Comparison of ENCODE assay signal across 9 mouse cellular contexts in the genomic region with DNA sequence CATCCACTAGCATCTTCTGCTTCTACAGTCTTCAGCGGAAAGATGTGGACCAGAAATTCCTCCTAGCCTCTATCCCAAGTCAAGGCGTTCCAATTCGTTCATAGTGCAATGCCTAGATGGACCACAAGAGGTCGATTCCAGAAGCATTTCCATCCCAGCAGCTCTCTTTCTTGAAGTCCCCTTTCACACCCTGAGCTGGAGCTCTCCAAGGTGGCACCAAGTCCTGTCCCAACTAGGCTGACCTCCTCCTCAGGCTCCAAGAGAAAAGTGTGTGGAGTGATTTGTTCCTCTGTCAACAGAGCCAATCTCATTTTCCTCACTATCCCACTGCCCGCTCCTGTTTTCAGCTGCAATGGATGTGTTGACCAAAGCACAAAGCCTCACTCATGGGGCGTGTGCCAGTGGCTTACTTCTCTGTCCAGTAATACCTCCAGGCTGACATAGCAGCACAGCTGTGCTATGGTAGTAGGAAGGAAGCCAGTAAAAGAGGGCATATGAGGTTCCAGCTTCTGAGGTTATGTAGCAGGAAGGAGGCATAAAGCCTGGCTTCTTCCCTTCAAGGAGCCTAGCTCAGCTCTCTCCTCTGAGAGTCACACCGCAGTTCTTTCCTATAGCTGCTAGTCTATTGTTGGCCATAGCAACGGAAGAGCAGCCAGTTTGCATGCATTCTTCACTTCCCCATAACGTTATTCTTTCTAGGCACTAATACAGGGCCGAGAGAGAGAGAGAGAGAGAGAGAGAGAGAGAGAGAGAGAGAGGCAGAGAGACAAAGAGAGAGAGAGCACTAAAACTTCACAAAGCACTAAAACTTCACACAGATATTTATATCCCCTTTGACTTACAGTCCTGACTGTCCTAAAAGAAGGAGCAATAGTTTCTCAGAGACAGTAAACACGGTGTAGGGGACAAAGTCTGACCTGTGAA. TPM values are rescaled to one million over a fixed set of nuclear protein-coding genes. Genes with fewer than 3 reads are reported as not detected.
A peak's percentile ranks its signal among the peaks of the same experiment; 100 is the strongest.
DNase-seq lines count a peak whose midpoint lies in the region; ATAC-seq and TF ChIP-seq lines count a peak whose summit lies in the region.
"Had no signal": no experiment of that assay in that cellular context is flagged by ENCODE, and none has a peak within 500 bp of the region (broad histone marks: within the 10 kb centered on the region; RNA-seq: fewer than 3 reads in every experiment).

No protein-coding gene starts in this region.

- H3K27ac ChIP-seq in heart, postnatal 0 days (ENCODE audit: low read depth) = no peak overlapping the region
- H3K27ac ChIP-seq in thymus, adult 2 months (ENCODE audit: control insufficient read depth, insufficient read depth, low read length) = no peak overlapping the region
- H3K27ac ChIP-seq: embryonic facial prominence, embryonic 12.5 days had no signal

- H3K4me1 ChIP-seq in heart, postnatal 0 days (ENCODE audit: control insufficient read depth, insufficient read depth) = peaks cover 4% of the 10 kb centered on the region; the same call in 1 of the 2 replicates
- peaks cover 7% of the 10 kb centered on the region for H3K4me1 ChIP-seq in thymus, adult 2 months (replicated peaks; ENCODE audit: control insufficient read depth, insufficient read depth, low read length)

- no peak overlapping the region; the same call in 1 of the 2 replicates for H3K4me2 ChIP-seq in heart, postnatal 0 days (ENCODE audit: low read depth, low read length)

- no peak overlapping the region for H3K9ac ChIP-seq in heart, postnatal 0 days (replicated peaks; ENCODE audit: low read depth, low read length)
- H3K9ac ChIP-seq: embryonic facial prominence, embryonic 12.5 days had no signal

- peaks cover 6% of the 10 kb centered on the region; the same call in 1 of the 2 replicates for H3K27me3 ChIP-seq in heart, postnatal 0 days (ENCODE audit: control insufficient read depth, insufficient read depth, low read length)
- H3K27me3 ChIP-seq in thymus, adult 2 months (ENCODE audit: control insufficient read depth, insufficient read depth, low read length) = no peaks in the 10 kb centered on the region

- ATAC-seq in heart, postnatal 0 days (ENCODE audit: insufficient read depth, low read depth) = no peak

- TF ChIP-seq EP300 in heart, postnatal 0 days (IDR thresholded peaks at IDR 0.05; ENCODE audit: low read depth) = no peak

- H3K9me3 ChIP-seq in heart, postnatal 0 days (replicated peaks; ENCODE audit: control insufficient read depth, low read length) = no peaks in the 10 kb centered on the region
- H3K9me3 ChIP-seq: embryonic facial prominence, embryonic 12.5 days had no signal

- H3K4me3 ChIP-seq in heart, postnatal 0 days (ENCODE audit: low read depth, low read length) = no peak overlapping the region
- no peak overlapping the region for H3K4me3 ChIP-seq in thymus, adult 2 months (ENCODE audit: control insufficient read depth, insufficient read depth, low read length)

- 31% methylated on average over 11 of the region's 11 CpGs for WGBS in heart, postnatal 0 days
- 16% methylated on average over 11 of the region's 11 CpGs for WGBS in thymus, adult 2 months

- TF ChIP-seq CTCF in heart, postnatal 0 days (IDR thresholded peaks at IDR 0.05; ENCODE audit: low read depth) = peak; percentile 57
- TF ChIP-seq CTCF in thymus, adult 2 months (IDR thresholded peaks at IDR 0.05; ENCODE audit: borderline replicate concordance, control insufficient read depth, extremely low read depth, insufficient read depth, low read length, poor library complexity) = no peak

- TF ChIP-seq POLR2A in thymus, adult 2 months (IDR thresholded peaks at IDR 0.05; ENCODE audit: control insufficient read depth, extremely low read depth, insufficient read depth, low read length, poor library complexity) = no peak

- DNase-seq in heart, adult 18-20 months = peak; percentile 65 to 74
- no peak for DNase-seq in heart, postnatal 25 days (ENCODE audit: low spot score)
- peak; percentile 97 for DNase-seq in ES-CJ7 (ENCODE audit: low read depth, low spot score)
- peak; percentile 59 for DNase-seq in cerebellum, adult 8-10 months
- peak; percentile 74 for DNase-seq in heart, postnatal 0 days (ENCODE audit: low spot score)
- peak; percentile 52 to 68 for DNase-seq in layer of hippocampus, postnatal 14 days (ENCODE audit: low spot score in 2 of 2)
- peak; percentile 82 for DNase-seq in mesoderm, embryonic 11.5 days (ENCODE audit: low read depth, low spot score)
- DNase-seq in thymus, adult 2 months = peak; percentile 58

- H3K36me3 ChIP-seq in heart, postnatal 0 days (replicated peaks; ENCODE audit: control insufficient read depth, insufficient read depth, low read length) = no peaks in the 10 kb centered on the region
- H3K36me3 ChIP-seq in thymus, adult 2 months (ENCODE audit: control insufficient read depth, insufficient read depth, low read length) = no peaks in the 10 kb centered on the region
- H3K36me3 ChIP-seq: embryonic facial prominence, embryonic 12.5 days had no signal

- intact Hi-C loops in heart, postnatal 25 days (cut with DNase I) = no loop called here

RNA-seq across cellular contexts. Expression of gene Phf12, which starts 2.0 kb away (rescaled TPM):
- total RNA-seq in heart, adult 18-20 months (2021) = 10 to 100 TPM; 21.7 to 21.9 TPM
- 10 to 100 TPM; 23.7 to 28.6 TPM for total RNA-seq in heart, postnatal 25 days (2021)
- total RNA-seq in heart, postnatal 0 days (2014; rRNA removed; ENCODE audit: low replicate concordance) = 19.2 and 25.1 TPM in 2 replicates
- polyA plus RNA-seq in heart, postnatal 0 days (2015; fragmentation: Nextera tagmentation; extraction: Ambion mirVana) = 5.6 and 7.3 TPM in 2 replicates
- 10 to 100 TPM; 43.9 to 52.6 TPM for total RNA-seq in layer of hippocampus, postnatal 14 days (2021)
- polyA plus RNA-seq in thymus, adult 2 months (2012; rRNA removed) = 151 and 160 TPM in 2 replicates

RNA-seq across cellular contexts. Expression of gene Sez6, which starts 49.9 kb away (rescaled TPM):
- total RNA-seq in heart, adult 18-20 months (2021) = under 1 TPM; 0.12 to 0.31 TPM
- total RNA-seq in heart, postnatal 25 days (2021) = under 1 TPM; 0.21 to 0.22 TPM
- 0.77 TPM in 1 of 2 replicates, not detected in the other for total RNA-seq in heart, postnatal 0 days (2014; rRNA removed; ENCODE audit: low replicate concordance)
- 0.08 TPM in 1 of 2 replicates, not detected in the other for polyA plus RNA-seq in heart, postnatal 0 days (2015; fragmentation: Nextera tagmentation; extraction: Ambion mirVana)
- total RNA-seq in layer of hippocampus, postnatal 14 days (2021) = 100 to 1,000 TPM; 162 to 163 TPM
- 1.1 TPM in 2 replicates for polyA plus RNA-seq in thymus, adult 2 months (2012; rRNA removed)

RNA-seq across cellular contexts. Expression of gene Dhrs13, which starts 51.5 kb away (rescaled TPM):
- total RNA-seq in heart, adult 18-20 months (2021) = 1 to 10 TPM; 4.1 to 5.2 TPM
- total RNA-seq in heart, postnatal 25 days (2021) = 1 to 10 TPM; 3.2 to 4.4 TPM
- 7.3 and 9.4 TPM in 2 replicates for total RNA-seq in heart, postnatal 0 days (2014; rRNA removed; ENCODE audit: low replicate concordance)
- 7.7 and 8.6 TPM in 2 replicates for polyA plus RNA-seq in heart, postnatal 0 days (2015; fragmentation: Nextera tagmentation; extraction: Ambion mirVana)
- 10 to 100 TPM; 11.2 to 11.3 TPM for total RNA-seq in layer of hippocampus, postnatal 14 days (2021)
- 13.4 and 14.4 TPM in 2 replicates for polyA plus RNA-seq in thymus, adult 2 months (2012; rRNA removed)

RNA-seq across cellular contexts. Expression of gene Flot2, which starts 57.2 kb away (rescaled TPM):
- 10 to 100 TPM; 54.1 to 56.0 TPM for total RNA-seq in heart, adult 18-20 months (2021)
- total RNA-seq in heart, postnatal 25 days (2021) = 10 to 100 TPM; 59.3 to 61.2 TPM
- 77.9 and 111 TPM in 2 replicates for total RNA-seq in heart, postnatal 0 days (2014; rRNA removed; ENCODE audit: low replicate concordance)
- polyA plus RNA-seq in heart, postnatal 0 days (2015; fragmentation: Nextera tagmentation; extraction: Ambion mirVana) = 91.3 and 95.0 TPM in 2 replicates
- total RNA-seq in layer of hippocampus, postnatal 14 days (2021) = 100 to 1,000 TPM; 109 to 122 TPM
- 124 and 136 TPM in 2 replicates for polyA plus RNA-seq in thymus, adult 2 months (2012; rRNA removed)

Comparison
In these comparisons a context has a peak if more than half of its experiments do, and no peak if none do; other contexts are left out.
1. RNA of gene Sez6, which starts 49.9 kb away (total RNA-seq): 162 to 163 TPM in layer of hippocampus, postnatal 14 days; 0.12 to 0.31 TPM in heart, adult 18-20 months, 0.21 to 0.22 TPM in heart, postnatal 25 days and 0.77 TPM in heart, postnatal 0 days; every median in the first group is over 10 times any median in the second.